9 mouse cellular contexts compared by ENCODE assay signal in the genomic region with DNA sequence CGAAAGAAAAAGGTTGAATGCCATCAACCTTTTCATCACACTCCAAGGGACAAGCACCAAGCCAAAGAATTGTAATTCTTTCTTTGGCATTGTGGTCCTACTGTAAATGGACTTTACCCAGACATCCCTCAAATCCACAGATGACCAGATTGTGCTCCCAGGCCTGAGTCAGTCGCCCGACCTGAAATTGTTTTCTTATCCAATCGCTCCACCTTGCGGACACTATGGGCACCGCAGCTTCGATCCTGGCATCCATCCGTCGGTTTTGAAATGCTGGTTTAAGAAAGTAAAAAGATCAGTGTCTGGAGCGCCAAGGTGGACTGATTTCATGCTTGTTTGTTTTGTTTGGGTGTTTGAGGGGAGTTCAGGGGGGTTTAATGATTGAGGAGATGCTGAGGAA. TPM values are rescaled to one million over a fixed set of nuclear protein-coding genes. Genes with fewer than 3 reads are reported as not detected.
DNase-seq lines count a peak whose midpoint lies in the region; ATAC-seq lines count a peak whose summit lies in the region.
"Had no signal": no experiment of that assay in that cellular context is flagged by ENCODE, and none has a peak within 500 bp of the region (broad histone marks: within the 10 kb centered on the region; RNA-seq: fewer than 3 reads in every experiment).

No protein-coding gene starts in this region.

- no peaks in the 10 kb centered on the region for H3K36me3 ChIP-seq in forebrain, embryonic 10.5 days (replicated peaks)
- no peaks in the 10 kb centered on the region for H3K36me3 ChIP-seq in heart, embryonic 15.5 days
- no peaks in the 10 kb centered on the region for H3K36me3 ChIP-seq in liver, embryonic 12.5 days
- H3K36me3 ChIP-seq in stomach, embryonic 15.5 days = no peaks in the 10 kb centered on the region

- ATAC-seq in CD4-positive, CD25-positive, alpha-beta regulatory T cell, adult 4 months = peak; percentile 71
- ATAC-seq in heart, embryonic 15.5 days (replicated peaks; ENCODE audit: insufficient number of reproducible peaks, insufficient read depth, low FRiP score, low read depth) = no peak
- ATAC-seq in liver, embryonic 12.5 days = no peak
- ATAC-seq in stomach, embryonic 15.5 days (ENCODE audit: insufficient read depth, low FRiP score, low read depth) = peak; percentile 33; the same call in 1 of the 2 replicates

- no peak overlapping the region for H3K9ac ChIP-seq in heart, embryonic 15.5 days
- no peak overlapping the region for H3K9ac ChIP-seq in liver, embryonic 12.5 days
- no peak overlapping the region for H3K9ac ChIP-seq in stomach, embryonic 15.5 days

- peak overlapping the region; percentile 68 for H3K4me2 ChIP-seq in heart, embryonic 15.5 days
- H3K4me2 ChIP-seq in liver, embryonic 12.5 days = peak overlapping the region; percentile 63
- H3K4me2 ChIP-seq in stomach, embryonic 15.5 days = peak overlapping the region; percentile 48

- 7% methylated on average over 10 of the region's 10 CpGs for WGBS in forebrain, embryonic 10.5 days
- WGBS in heart, embryonic 15.5 days = 9% methylated on average over 10 of the region's 10 CpGs
- 7% methylated on average over 10 of the region's 10 CpGs for WGBS in liver, embryonic 12.5 days (ENCODE audit: insufficient replicate concordance)
- whole genome bisulfite sequencing in stomach, embryonic 15.5 days = 8% methylated on average over 10 of the region's 10 CpGs

- H3K9me3 ChIP-seq in forebrain, embryonic 10.5 days = no peaks in the 10 kb centered on the region
- no peaks in the 10 kb centered on the region for H3K9me3 ChIP-seq in heart, embryonic 15.5 days (replicated peaks)
- no peaks in the 10 kb centered on the region for H3K9me3 ChIP-seq in liver, embryonic 12.5 days (replicated peaks)
- no peaks in the 10 kb centered on the region for H3K9me3 ChIP-seq in stomach, embryonic 15.5 days

- H3K27me3 ChIP-seq in forebrain, embryonic 10.5 days (ENCODE audit: poor library complexity, severe bottlenecking) = peaks cover 99% of the 10 kb centered on the region
- peaks cover 75% of the 10 kb centered on the region for H3K27me3 ChIP-seq in heart, embryonic 15.5 days
- peaks cover 83% of the 10 kb centered on the region for H3K27me3 ChIP-seq in liver, embryonic 12.5 days (replicated peaks)
- peaks cover 52% of the 10 kb centered on the region for H3K27me3 ChIP-seq in stomach, embryonic 15.5 days (replicated peaks)

- peak overlapping the region; percentile 24; the same call in 1 of the 2 replicates for H3K4me3 ChIP-seq in brown adipose tissue, adult 24 weeks (ENCODE audit: insufficient read depth, low read depth, low read length)
- peak overlapping the region; percentile 42; the same call in 1 of the 2 replicates for H3K4me3 ChIP-seq in forebrain, embryonic 10.5 days
- H3K4me3 ChIP-seq in heart, embryonic 15.5 days = peak overlapping the region; percentile 42
- H3K4me3 ChIP-seq in liver, embryonic 12.5 days = peak overlapping the region; percentile 35
- H3K4me3 ChIP-seq in stomach, embryonic 15.5 days (replicated peaks) = peak overlapping the region; percentile 26; the same call in 1 of the 2 replicates
- H3K4me3 ChIP-seq: erythroblast, embryonic 14.5 days had no signal

- no peaks in the 10 kb centered on the region for H3K4me1 ChIP-seq in brown adipose tissue, adult 24 weeks (ENCODE audit: control insufficient read depth, insufficient read depth, insufficient read length, low read length)
- H3K4me1 ChIP-seq in forebrain, embryonic 10.5 days = peaks cover 26% of the 10 kb centered on the region
- peaks cover 7% of the 10 kb centered on the region for H3K4me1 ChIP-seq in heart, embryonic 15.5 days (replicated peaks)
- H3K4me1 ChIP-seq in liver, embryonic 12.5 days = peaks cover 12% of the 10 kb centered on the region
- H3K4me1 ChIP-seq in stomach, embryonic 15.5 days = 0 out of 2 replicates have a peak, but pooled peaks cover 11% of the 10 kb centered on the region

- no peak overlapping the region for H3K27ac ChIP-seq in brown adipose tissue, adult 24 weeks (replicated peaks; ENCODE audit: low read depth, low read length)
- no peak overlapping the region for H3K27ac ChIP-seq in forebrain, embryonic 10.5 days
- no peak overlapping the region for H3K27ac ChIP-seq in heart, embryonic 15.5 days
- H3K27ac ChIP-seq in liver, embryonic 12.5 days = no peak overlapping the region
- no peak overlapping the region for H3K27ac ChIP-seq in stomach, embryonic 15.5 days

- peak; percentile 82 for DNase-seq in forebrain, embryonic 10.5 days (ENCODE audit: extremely low spot score, low spot score)
- peak; percentile 83 for DNase-seq in kidney, postnatal 14 days
- peak; percentile 86 for DNase-seq in neural tube, embryonic 10.5 days (ENCODE audit: extremely low spot score, low spot score)

RNA-seq across cellular contexts. Expression of gene Nkx2-2, which starts 16.4 kb away (rescaled TPM):
- not detected for polyA plus RNA-seq in CD4-positive, CD25-positive, alpha-beta regulatory T cell, adult 4 months (2017; shearing (Covaris generic))
- not detected in 2 replicates for polyA plus RNA-seq in brown adipose tissue, adult 24 weeks (2012; ENCODE audit: insufficient read depth, insufficient read length, missing spikeins)
- polyA plus RNA-seq in forebrain, embryonic 10.5 days (2016; fragmentation: Nextera tagmentation; extraction: Ambion mirVana) = 2.8 and 4.1 TPM in 2 replicates
- not detected in 2 replicates for polyA plus RNA-seq in heart, embryonic 15.5 days (2015; fragmentation: Nextera tagmentation; extraction: Ambion mirVana)
- not detected in 2 replicates for polyA plus RNA-seq in liver, embryonic 12.5 days (2016; fragmentation: Nextera tagmentation; extraction: Ambion mirVana)
- 3.5 and 6.0 TPM in 2 replicates for polyA plus RNA-seq in stomach, embryonic 15.5 days (2015; fragmentation: Nextera tagmentation; extraction: Ambion mirVana)
- polyA plus RNA-seq: erythroblast, embryonic 14.5 days had no signal

Comparison
In these comparisons a context has a peak if more than half of its experiments do, and no peak if none do; other contexts are left out.
1. ATAC-seq: peak in CD4-positive, CD25-positive, alpha-beta regulatory T cell, adult 4 months (single experiment) and stomach, embryonic 15.5 days (single experiment); none in heart, embryonic 15.5 days (single experiment) and liver, embryonic 12.5 days (single experiment).
2. Peak in every context shown above with its lines, with median percentiles within 50 percentile points of each other: H3K4me3 ChIP-seq, DNase-seq and H3K4me2 ChIP-seq.